Mouse (Mus musculus) MEL (cell line): ENCODE data around the gene Kcnj9.

Experiments
- CHD1 ChIP-seq: IDR thresholded peaks from 2 replicates; pipeline ENCODE4 v1.6.1; 2012; ENCODE audit warnings: low read depth, mild to moderate bottlenecking, inconsistent platforms, low read length, improper control_type of control experiment
- POLR2A ChIP-seq, 2 experiments: IDR thresholded peaks; 2 replicates each; pipeline ENCODE4 v1.6.1; 2011 to 2012; ENCODE audit warnings: low read length in 2 of 2, mild to moderate bottlenecking in 2 of 2, control low read depth in 1 of 2, improper control_type of control experiment in 1 of 2, low read depth in 1 of 2, moderate library complexity in 1 of 2; ENCODE audit not compliant: control insufficient read depth in 1 of 2, insufficient read depth in 1 of 2, poor library complexity in 1 of 2
- RCOR1 ChIP-seq: IDR thresholded peaks from 2 replicates; pipeline ENCODE4 v1.6.1; 2012; ENCODE audit warnings: low read depth, mild to moderate bottlenecking, inconsistent platforms, low read length, improper control_type of control experiment
- SMC3 ChIP-seq: IDR thresholded peaks from 2 replicates; pipeline ENCODE4 v1.6.1; 2011; ENCODE audit warnings: low read depth, low read length, improper control_type of control experiment
- TAL1 ChIP-seq: IDR thresholded peaks from 2 replicates; pipeline ENCODE4 v1.6.1; 2012; ENCODE audit warnings: mild to moderate bottlenecking, inconsistent platforms, low read length, moderate library complexity, mixed read lengths
- USF2 ChIP-seq, 2 experiments: IDR thresholded peaks; 2 replicates each; pipeline ENCODE4 v1.6.1; 2011 to 2012; ENCODE audit warnings: improper control_type of control experiment in 2 of 2, low read length in 2 of 2, borderline replicate concordance in 1 of 2, inconsistent platforms in 1 of 2, low read depth in 1 of 2, mild to moderate bottlenecking in 1 of 2; ENCODE audit not compliant: insufficient read depth in 1 of 2
- ZMIZ1 ChIP-seq: IDR thresholded peaks from 2 replicates; pipeline ENCODE4 v1.6.1; 2012; ENCODE audit warnings: low read depth, mild to moderate bottlenecking, inconsistent platforms, low read length, improper control_type of control experiment, moderate library complexity

DNA sequence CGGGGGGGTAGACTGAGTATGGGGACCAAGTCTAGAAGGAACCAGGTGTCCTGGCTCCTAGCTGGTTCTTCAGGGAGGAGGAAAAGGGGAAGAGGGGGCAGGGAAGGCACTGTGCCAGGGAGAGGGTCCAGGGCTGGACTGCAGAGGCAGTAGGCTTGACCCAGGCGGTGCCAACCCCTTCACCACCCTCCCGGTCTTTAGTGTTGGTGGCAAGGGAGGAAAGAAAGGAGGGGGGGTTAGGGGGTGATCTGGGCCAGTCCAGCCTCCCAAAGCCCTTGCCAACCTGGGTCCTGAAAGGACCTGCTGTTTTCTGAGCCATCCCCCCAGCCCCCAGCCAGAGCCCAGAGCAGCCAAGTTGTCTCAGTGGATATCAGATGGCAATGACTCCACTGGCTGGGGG is 13.6 kb upstream of the Kcnj9 start:
- no peak for TF ChIP-seq USF2 (IDR thresholded peaks at IDR 0.05; ENCODE audit: borderline replicate concordance in 1 of 2, insufficient read depth in 1 of 2, low read depth in 1 of 2, low read length in 2 of 2)
- no peak for TF ChIP-seq ZMIZ1
- no peak for TF ChIP-seq RCOR1
- no peak for TF ChIP-seq TAL1
- no peak for TF ChIP-seq SMC3
- no peak for TF ChIP-seq POLR2A (IDR thresholded peaks at IDR 0.05; ENCODE audit: control insufficient read depth in 1 of 2, insufficient read depth in 1 of 2, low read depth in 1 of 2, low read length in 2 of 2, poor library complexity in 1 of 2)
- TF ChIP-seq CHD1 = no peak
